Mouse (Mus musculus): ENCODE data around the gene Lrrc8d.

Lrrc8d gene

DNA sequence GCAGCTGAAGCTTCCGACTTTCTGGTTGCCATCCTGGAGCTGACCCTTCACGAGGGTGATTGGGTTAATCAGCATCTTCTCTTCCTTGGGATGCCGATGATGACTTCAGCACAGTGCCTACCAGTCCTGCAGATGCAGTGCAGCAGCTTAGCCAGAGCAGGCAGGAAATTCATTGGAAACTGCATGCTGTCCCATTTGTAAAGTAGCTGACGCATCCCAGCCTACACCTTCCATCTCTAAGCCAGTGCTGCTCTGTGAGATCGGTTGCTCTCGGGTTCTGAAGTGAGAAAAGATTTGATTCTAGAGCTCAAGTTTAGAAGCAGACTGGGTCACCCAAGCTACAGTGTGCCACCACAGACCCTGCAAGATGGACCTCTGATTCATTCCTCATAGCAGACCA lies 121.6 kb downstream of the Lrrc8d start:
- no peak for DNase-seq

DNA sequence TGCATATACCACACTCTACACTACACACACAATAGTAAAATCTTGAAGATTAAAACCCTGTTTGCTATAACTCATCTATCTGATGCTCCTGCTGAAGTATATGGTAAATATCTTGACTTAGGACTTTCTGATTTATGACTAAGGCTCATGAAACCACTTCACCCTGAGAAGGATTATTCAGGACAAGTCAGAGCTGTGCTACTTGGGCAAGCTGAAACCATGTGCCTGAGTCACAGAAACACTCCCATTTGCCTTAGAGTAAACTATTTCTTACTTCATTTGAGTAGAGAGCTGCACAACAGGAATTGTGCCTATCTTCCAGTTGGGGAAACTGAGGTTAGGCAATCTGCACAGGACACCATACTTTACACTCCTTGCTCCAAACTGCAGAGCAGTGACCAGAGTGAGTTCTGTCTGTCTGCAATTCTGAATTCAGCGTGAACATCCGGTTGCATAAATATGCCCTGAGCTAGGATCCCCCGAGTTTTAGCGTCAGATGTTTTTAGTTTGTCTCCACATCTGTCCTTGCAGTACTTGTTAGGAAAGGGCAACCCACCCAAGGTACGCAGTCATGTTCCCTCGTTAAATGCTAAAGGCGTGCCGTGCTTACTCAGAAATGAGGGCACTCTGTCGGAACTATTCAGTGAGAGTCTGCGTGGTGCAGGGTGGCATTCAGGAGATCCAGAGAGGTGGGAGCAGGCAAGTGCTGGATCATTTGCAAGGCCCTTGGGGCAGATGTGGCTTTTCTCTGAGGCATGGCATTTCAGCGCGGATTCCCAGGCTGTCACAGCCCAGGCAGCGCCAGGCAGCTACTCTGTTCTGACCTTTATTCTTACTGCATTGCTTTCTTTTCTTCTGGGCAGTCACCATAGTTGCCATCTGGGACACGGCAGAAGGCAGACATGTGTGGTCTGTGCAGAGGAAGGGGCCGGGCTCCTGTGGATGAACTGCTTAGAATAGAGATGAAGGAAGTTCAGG lies 123.0 kb downstream of the Lrrc8d start:
- DNase-seq: no peak

DNA sequence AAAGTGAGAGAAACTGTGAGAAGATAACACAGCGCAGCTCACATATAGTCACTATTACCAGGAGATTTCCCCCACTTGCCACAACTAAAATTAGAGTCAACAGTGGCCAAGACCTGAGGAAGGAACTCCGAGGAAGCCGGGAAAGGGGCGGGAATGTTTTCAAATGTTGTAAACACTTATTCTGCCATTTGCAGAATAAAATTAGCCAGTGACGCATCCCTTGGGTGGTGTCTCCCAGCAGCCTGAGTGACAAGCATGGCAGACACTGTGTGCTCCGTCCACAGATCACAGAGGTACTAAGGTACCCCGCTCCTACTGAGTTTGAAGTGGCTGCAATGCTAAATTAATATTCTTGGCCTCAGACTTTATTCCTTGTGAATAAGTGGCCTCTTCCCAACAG lies 124.5 kb downstream of the Lrrc8d start:
- DNase-seq: no peak

DNA sequence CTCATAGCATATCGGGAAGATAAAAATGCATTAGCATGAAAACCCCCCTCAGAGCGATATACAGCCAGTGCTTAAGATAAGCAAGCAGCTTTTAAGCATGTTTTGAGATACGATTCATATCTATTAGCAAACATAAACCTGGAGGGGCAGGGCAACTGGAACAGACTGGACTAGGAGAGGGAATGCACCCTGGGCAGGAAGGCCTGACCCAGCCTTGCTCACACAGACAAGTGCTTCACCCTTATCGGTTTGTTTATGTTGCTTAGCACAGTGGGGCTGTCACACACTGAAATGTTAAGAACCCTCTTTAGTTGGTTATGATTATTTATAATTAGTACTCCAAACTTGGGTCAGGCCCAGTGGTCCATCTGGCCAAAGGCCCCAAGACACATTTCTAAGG lies 125.1 kb downstream of the Lrrc8d start:
- DNase-seq: no peak

DNA sequence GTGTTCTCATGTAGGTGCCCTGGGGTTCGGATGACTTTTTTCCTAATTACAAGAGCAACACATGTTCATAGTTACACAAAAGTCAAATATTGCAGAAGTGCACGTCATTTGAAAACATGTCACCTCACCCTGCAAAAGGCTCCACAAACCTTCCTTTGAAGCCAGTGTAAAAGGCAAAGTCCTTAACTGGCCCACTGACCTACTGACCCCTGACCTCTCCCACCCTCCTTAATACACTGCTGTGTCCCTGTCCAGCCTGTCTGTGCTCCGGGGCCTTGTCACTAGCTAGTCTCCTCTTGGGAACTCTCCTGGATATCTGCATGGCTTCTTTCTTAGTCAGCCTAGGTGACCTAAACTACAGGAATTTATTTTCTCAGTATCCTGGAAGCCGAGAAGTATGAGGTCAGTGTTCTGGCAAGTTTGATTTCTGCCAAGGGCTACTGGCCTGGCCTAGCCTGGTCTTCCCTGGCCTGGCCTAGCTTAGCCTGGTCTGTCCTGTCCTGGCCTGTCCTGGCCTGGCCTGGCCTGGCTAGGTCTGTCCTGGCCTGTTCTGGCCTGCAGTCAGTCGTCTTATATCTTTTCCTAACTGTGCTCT lies 127.2 kb downstream of the Lrrc8d start:
- DNase-seq: no peak

DNA sequence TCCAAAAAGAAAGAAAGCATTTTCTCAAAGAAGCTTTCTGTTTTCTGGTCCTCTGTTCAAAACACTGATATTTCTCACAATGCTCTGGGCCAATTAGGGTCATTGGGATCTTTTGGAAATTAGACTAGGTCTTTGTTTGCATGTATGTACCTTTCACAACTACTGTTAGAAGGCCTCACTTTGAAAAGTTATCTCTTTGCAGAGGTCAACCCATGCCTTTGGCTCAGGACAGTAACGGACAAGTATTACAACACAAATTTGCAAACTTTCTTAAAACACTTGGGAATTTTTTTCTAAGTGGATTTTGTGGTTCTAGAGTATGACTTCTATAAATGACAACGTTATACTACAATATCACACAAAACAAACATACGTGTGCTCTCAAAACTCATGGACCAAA lies 128.3 kb downstream of the Lrrc8d start:
- no peak for DNase-seq

DNA sequence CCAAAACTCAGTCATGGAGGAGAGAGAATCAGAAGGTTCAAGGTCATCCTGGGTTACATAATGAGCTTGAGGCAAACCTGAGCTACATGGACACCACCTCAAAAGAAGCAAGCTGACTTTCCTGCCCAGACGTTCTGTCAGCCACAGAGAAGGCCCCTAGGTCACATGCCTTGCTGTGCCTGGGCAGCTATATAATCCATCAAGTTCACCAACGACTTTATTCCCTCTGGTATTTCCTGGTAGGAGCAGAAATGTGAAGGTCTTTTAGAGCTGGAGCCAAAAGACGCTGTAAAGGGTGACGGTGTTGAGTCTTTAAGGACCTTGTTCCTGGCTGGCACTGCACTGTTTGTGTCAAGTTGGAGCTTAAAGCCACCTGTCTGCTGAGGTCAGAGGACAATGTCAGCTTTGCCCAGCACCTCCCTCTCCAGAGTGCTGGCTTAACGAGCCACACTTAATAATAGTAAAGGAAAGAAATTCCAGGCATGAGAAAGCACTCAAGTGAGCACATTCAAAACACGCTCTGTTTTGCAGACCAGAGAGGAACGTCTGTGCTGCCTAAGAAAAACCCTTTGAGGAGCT lies 129.3 kb downstream of the Lrrc8d start:
- DNase-seq: no peak

DNA sequence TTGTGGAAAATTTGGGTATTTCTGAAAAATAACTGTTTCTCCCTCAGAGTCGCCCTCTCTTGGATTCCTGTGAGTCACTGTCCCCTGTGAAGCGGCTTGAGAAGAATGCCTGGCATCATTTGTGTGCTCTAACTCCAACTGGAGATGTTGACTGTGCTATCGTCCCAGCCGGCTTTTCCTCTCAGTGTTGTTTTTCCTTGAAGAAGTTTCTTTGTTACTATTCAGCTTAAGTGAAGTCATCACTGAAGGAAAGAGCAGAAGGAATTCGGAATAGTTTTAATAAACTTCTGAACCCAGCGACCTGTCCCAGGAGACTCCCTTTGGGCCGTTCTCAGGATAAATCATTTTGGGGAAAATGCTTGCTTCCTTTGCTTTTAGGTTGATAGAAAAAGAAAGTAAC lies 132.4 kb downstream of the Lrrc8d start:
- no peak for DNase-seq

DNA sequence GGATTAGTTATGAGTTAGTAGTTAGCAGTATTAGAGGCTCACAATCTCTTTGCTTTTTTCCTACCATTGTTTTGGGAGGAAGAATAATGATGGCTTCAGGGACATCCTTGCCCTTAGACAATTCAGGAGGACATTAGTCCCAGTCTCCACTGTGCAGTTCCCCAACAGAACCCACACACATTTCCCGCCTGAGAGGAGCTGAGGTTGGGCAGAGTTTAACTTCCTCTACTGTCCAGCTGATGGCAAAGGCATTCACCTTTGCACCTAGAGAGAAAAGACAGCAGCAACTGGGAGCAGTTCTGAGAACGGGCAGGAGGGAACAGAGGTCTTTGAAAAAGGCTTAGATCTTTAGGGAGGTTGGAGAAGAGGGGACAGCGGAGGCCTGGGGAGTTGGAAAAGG lies 134.2 kb downstream of the Lrrc8d start:
- no peak for DNase-seq

DNA sequence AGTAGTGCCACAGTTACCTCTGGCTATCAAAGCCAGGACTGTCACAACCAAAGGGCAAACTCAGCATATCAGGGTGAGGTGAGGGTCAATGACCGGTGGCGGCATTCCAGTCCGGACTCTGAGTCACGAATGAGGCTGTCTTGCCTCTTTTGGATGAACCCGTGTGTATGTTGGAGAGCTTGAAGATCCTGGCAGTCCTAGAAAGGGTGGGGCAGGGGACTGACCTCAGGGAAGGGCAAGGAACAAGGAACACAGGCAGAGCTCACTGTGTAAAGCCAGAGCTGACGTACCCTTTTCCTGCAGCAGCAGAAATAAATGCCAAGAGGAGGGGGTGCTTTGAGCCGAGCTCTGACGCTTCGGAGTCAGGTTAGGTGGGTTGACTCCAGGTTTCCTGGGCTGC lies 136.2 kb downstream of the Lrrc8d start:
- no peak for DNase-seq

DNA sequence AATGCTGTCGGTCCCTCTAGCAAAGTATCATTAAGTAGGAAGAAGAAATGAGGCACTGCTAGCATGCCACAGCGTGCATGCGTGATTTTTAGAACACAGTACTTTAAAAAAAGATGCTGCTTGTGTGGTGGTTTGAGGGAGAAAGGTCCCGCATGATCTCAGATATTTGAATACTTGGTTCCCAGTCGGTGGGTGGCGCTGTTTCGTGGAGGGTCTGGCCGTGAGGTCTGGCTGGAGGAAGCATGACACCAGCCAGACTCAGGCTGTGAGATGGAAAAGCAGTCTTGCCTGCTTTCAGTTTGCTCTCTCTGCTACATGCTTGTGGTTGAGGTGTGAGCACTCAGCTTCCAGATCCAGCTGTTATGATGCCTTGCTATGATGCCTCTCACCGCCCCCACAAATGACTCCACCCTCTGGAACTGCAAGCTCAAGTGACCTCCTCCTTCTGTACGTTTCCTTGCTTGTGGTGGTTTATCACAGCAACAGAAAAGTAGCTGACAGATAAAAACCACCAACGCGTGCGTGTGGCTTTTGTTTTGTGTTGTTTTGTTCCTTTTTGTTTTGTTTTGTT lies 140.1 kb downstream of the Lrrc8d start:
- no peak for DNase-seq

DNA sequence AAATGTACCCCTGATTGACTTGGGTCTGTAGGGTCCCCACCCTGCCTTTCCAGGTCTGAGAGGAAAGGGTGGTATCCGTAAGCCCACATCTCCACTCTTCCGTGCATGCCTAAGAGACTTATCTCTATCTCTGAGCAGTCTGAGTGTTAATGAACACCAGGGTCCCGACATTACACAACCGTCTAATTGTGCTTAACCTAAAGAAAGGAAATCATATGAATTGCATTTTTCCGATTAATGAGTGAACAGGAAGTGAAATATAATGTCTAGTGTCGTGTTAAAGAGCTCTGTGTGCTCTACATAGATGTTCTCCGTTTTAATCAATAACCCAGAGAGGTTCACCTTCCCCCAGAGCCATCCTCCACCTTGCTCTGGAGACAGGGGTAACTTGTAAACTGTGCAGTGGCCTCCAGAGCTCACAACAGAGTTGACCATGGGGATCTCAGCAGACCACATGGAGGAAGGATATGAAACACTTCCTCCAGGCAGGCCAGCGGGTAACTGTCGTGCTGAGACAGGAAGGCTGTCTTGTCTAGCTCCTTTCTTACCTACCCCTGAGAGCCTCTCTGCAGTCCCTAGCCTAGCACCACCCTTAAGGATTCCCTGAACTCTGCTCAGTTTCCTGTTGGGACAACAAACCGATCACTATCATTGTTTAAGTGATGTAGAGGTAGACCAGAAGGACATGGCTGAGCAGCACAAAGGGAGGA lies 144.4 kb downstream of the Lrrc8d start:
- DNase-seq: no peak

DNA sequence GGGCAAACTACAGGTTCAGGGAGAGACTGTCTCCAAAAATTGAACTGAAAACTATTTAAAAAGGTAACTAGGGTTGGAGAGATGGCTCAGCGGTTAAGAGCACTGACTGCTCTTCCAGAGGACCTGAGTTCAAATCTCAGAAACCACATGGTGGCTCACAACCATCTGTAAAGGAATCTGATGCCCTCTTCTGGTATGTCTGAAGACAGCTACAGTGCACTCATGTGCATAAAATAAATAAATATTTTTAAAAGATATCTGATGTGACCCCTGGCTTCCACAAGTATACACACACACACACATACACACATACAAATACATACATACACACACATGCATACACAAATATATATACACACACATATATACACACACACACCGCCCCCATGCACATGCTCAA lies 145.3 kb downstream of the Lrrc8d start:
- DNase-seq: no peak

DNA sequence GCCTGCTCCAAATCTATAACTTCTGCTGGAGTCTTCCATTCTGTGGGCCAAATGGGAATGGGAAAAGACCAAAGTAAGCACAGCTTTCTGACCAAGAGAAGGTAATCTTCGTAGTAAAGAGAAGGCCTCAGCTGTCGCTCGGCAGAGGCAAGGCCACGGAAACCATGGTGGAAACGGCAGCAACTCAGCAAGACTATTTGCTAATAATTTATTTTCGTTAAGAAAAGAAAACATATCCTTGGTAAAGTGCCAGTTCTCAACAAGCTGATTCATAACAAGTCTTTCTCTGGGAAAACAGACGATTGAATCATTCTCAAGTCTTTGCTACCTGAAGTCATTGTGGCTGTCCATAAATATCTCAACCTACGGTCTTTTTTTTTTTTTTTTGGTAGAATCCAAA lies 148.0 kb downstream of the Lrrc8d start:
- DNase-seq: no peak

DNA sequence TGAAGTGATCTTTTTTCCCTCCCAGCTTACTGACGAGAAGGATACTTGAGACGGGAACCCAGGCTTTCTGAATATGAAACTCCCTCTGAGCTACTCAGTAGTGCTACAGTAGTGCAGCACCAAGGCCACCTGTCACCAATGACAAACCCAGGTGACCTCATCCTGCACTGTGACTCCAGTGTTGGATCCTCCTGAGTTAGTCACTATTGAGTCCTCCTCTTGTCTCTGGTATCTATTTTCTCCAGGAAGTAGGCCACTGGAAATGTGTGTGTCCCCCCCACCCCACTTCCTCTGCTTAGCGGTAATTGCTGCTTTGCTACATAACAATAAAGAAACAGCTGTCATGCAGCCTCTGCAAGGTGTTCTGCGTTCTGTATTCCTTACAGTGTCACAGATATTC lies 149.5 kb downstream of the Lrrc8d start:
- DNase-seq: no peak

DNA sequence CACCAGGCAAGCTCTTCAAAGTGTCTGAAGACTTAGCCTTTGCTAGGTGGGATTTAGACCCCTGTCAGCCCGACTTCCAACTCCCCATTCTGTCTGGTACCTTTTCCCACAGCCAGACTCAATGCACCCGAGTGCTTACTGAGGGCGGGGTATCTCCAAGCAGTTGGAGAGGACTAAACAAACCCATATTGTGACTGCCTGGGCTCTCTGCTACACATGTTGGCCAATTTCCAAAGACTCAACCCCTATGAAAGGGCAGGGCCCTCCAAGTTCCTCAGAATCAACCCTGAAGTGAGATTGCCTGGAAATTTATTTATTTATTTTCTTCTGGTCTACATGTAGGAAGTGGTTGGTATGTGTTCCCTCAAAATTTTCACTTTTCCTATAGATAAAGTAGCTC lies 149.9 kb downstream of the Lrrc8d start:
- DNase-seq: no peak

DNA sequence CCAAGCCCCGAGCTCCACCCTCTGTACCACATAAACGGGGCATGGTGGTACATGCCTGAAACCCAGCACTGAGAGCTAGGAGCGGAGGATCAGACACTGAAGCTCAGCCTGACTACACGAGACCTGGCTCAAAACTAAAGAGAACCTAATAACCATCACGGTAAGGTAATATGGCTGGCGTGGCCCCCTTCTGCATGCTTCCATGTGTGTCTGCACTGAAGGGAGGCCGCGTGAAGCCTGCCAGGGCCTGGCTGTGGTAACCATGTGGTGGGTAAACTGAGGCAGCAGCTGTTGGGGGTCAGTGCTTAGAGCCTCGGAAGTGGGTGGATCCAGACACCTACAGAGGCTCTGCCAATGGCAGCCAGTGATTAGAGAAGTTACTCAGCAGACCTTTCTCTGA lies 153.5 kb downstream of the Lrrc8d start:
- DNase-seq: no peak

DNA sequence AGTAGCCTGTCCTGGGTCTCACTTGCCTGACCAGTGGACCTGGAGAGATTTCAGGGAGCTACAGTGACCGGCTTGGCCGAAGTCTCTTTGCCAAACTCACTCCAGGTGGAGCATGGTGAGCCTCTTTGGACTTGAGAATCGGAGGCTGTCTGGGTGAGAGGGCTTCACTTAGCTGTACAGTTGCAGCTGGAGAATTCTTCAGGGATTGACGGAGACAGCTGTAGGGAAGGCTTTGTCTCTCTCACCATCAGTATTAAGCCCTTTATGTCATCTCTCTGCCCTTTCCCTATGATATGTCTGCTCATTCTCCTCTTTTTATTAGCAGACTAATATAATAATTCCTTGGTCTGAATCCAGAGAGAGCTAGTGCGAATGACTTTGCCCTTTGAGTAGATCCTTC lies 157.7 kb downstream of the Lrrc8d start:
- no peak for DNase-seq

DNA sequence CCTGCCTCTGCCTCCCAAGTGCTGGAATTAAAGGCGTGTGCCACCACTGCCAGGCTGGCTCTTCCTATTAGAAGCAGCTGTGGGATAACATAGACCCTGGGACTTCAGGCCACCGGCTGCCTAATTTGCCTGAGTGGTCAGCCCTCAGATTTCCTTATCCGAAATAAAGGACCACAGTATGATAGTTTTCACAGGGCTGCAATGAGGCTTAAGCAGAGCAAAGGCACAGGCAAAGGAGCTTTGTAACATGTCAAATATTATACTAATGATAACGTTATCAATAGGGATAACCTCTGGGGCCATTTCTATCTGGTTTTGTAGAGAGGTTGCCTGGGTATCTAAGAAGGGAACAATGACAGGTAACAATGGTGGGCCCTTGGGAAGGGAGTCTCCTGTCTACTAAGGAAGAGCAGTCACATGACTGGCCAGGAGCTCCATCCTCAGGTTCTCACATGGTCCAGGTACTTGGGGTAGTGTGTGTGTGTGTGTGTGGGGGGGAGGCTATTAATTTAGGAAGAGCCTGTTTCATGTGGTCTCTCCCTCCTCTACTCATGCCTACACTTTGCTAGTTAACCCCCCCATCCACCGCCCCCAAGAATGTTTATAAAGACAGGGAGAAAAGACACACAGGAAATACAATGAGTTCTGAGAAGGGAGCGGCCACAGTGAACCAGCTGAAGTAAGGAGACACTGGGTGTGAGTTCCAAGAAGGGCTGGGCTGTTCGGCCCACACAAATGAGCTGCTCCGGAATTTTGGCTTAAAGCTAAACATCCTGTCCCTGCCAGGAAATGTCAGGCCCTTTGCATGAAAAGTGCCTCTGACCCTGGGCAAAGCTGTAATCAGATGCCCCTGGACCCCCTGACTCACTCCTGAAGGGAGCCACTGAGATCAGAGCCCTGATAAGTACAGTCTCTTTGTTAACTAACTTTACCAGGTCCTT lies 159.3 kb downstream of the Lrrc8d start:
- DNase-seq: no peak

DNA sequence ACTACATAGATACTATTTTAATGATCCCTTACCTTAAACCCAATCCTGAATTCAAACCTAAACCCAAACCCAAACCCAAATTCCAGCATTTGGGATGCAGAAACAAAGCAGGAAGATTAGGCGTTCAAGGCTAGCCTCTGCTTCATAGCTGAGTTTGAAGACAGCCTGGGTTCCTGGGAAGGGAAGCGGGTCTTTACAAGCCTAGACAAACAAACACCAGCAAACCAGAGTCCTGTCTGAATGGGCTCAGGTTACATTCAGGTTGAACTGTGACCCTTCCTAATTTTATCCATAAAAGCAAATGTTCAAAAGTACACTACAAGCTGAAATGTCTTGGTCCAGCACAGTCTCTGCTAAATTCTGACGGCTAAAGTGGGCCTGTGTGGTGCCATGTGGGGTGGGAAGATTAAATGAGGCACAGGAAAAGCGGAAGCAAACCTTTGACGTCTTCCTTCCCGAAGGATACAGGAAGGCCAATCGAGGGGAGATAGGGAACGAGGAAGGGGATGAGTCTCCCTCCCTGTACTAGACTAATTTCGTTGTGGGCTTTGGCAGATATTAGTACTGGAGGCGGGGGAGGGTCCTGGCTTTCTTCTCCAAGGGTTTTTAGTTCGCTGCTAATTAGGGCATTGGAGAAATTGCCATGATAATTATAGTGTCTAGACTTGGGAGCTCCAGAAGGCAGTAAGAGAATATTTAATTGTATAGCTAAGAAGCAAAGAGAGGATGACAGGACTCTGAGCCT lies 160.1 kb downstream of the Lrrc8d start:
- no peak for DNase-seq

DNA sequence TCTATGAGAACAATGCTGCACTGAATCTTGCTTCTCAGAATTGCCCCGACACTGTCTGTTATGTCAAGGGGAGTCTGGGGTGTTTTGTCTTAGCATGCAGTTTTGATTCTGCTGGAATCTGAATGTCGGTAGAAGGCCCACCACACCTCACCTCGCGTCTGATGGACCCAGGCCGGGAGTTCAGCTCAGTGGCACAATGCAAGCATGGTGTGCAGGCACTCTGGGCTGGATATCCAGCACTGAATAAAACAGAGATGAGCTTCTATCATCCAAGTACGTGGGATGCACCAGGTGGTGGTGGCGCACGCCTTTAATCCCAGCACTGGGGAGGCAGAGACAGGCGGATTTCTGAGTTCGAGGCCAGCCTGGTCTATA lies 160.7 kb downstream of the Lrrc8d start:
- DNase-seq: no peak

All from cerebellum, postnatal 14 days (tissue).